Mouse (Mus musculus) liver, postnatal 0 days (tissue): ENCODE measurements around the gene Atp1a3.

Experiments
- CTCF ChIP-seq: sonication (generic); IDR thresholded peaks from 2 replicates; pipeline ENCODE4 v1.5.1; 2016; ENCODE audit warnings: antibody characterized with exemption, low read depth
- EP300 ChIP-seq: IDR thresholded peaks from 2 replicates; pipeline ENCODE4 v1.6.1; 2016; ENCODE audit warnings: antibody characterized with exemption, low read depth, mild to moderate bottlenecking

DNA sequence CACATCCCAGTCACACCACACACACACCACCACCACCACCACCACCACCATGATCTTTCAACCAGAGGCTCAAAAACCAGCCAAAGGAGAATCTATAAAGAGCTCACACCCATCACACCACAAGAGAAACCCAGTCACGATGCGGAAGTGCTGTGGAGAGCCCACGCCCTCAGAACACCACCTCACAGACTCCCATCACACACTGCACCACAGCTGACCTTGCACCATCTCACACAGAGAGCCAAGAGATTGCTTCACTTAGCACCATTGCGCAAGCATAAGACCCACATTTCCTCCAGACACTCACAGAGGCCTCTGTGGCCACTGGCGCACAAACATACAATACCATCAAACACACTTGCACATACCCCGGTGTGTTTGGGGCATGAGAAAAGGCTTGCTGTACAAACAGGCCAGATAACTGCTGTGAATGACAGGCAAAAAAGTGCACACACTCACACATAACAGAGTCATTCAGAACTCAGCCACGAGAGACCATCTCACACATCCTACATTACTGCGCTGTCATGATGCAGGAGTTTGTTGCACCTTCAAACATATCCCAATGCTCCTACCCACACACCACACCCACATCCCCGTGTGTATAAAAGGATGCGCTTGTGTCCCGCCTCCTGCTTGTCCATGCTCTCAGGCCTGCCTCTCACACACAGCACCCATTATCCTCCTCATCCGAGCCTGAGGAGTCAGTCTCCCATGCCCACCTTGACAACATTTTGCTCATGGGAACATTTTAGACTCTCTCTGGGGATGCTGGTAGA, 1.0 kb upstream of the Atp1a3 start:
- TF ChIP-seq CTCF = no peak
- no peak for TF ChIP-seq EP300
